Mouse (Mus musculus): ENCODE data around the gene Scrn3.

Scrn3 gene

GRCm38 (mm10) chr2:73312152-73313116, at the start of gene Scrn3, which contains the start of gene Cir1:
Gene Scrn3, plus strand, starts transcription at chr2:73312601.
Gene Cir1, minus strand, starts transcription at chr2:73312701.
- DNase-seq (ENCODE audit: low spot score in 2 of 2) = peak; percentile 87 to 94

DNA sequence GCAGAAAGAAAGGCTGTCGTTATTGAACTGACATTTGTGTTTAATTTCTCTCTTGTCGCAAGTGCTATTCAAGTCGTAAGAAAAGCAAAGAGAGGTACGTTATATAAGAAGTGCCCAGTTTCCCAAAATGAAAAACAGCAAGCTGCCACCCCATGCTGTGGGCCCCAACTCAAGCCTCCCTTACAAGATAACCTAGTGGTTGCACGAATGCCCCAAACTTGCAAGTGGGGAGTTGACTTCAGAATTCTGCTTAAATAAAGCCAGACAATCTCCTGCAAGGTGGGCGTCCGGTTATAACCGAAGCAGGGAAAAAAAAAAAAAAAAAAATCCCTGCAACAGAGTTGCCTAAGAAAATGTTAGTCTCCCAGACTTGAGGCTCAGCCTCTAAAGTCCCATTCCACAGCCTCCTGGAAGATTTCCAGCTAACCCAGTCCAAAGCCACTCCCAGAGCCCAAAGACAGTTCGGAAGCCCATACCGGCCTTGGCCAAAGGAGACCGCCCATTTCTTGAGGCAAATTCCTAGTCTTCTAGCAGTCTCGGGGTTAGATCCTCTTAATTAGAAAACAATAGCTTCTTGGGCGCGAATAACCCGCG, 49.1 kb upstream of the Scrn3 start:
- DNase-seq (ENCODE audit: low spot score in 2 of 2) = no peak

GRCm38 (mm10) chr2:73263794-73264610, 48.4 kb upstream of the Scrn3 start:
- no peak for DNase-seq (ENCODE audit: low spot score in 2 of 2)

GRCm38 (mm10) chr2:73264611-73265195, 47.7 kb upstream of the Scrn3 start:
- no peak for DNase-seq (ENCODE audit: low spot score in 2 of 2)

DNA sequence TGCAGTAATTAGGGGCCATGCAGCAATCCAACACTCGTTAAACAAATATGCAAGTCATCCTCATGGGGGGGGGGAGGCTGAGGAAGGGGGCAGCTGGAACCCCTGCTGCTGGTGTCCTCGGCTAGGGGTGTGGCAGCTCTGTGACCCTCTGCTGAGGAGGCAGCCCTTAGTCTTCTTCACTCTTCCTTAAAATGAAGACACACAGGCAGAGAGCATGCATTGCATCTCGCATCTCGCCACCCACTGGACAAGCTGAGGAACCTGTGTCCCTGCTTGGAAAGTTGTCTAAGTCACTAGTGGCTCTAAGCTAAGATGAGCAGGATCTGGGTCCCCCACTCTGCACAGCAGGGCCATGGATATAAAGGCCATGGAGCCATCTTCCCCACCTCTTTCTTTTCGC, 46.4 kb upstream of the Scrn3 start:
- no peak for DNase-seq (ENCODE audit: low spot score in 2 of 2)

DNA sequence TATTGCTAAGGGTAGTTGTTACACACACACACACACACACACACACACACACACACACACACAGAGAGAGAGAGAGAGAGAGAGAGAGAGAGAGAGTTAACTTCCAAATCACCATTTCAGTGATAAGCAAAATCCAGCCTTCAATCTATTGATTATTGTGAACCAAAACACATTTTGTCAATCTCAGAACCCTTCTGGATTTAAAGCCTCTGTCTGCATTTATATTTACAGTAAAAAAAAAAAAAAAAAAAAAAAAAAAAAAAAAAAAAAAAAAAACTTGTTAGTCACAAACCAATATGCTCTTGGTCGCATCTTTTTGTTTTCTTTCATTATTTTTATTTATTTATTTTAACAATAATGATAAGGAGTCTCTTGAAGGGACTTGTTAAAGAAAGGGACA, 45.8 kb upstream of the Scrn3 start:
- DNase-seq (ENCODE audit: low spot score in 2 of 2) = no peak

GRCm38 (mm10) chr2:73267231-73267630, 45.2 kb upstream of the Scrn3 start:
- DNase-seq (ENCODE audit: low spot score in 2 of 2) = no peak

- DNase-seq (ENCODE audit: low spot score in 2 of 2) = no peak
These were observed 44.6 kb upstream of the Scrn3 start for GRCm38 (mm10) chr2:73267818-73268217.

GRCm38 (mm10) chr2:73268281-73268680, 44.1 kb upstream of the Scrn3 start:
- DNase-seq (ENCODE audit: low spot score in 2 of 2) = no peak

GRCm38 (mm10) chr2:73268836-73269395, 43.5 kb upstream of the Scrn3 start:
- DNase-seq (ENCODE audit: low spot score in 2 of 2) = no peak

GRCm38 (mm10) chr2:73269666-73270065, 42.7 kb upstream of the Scrn3 start:
- DNase-seq (ENCODE audit: low spot score in 2 of 2) = no peak

DNA sequence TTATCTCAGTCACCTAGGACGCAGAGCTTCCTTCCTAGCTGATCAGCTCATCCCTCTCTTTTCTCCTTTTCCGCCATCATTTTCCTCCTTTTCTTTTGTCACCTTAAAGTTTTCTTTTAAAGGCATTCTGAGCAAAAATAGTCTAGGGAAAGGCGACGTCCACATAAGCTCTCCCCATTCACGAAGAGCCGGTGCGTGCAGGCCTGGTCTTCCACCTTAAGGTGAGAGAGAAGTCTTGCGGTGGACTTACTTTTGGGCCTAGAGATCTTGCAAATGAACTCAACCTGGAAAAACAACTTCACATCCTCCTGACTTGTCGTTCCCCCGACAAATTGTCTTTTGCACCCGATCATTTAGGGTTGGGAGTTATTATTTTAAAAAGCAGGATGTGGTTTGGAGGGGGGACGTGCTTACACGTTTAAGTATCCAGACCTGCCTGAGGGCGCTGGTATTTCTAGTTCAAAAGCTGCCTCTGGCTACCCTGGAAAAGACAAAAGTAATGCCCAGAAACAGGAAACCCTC, 42.3 kb upstream of the Scrn3 start:
- no peak for DNase-seq (ENCODE audit: low spot score in 2 of 2)

DNA sequence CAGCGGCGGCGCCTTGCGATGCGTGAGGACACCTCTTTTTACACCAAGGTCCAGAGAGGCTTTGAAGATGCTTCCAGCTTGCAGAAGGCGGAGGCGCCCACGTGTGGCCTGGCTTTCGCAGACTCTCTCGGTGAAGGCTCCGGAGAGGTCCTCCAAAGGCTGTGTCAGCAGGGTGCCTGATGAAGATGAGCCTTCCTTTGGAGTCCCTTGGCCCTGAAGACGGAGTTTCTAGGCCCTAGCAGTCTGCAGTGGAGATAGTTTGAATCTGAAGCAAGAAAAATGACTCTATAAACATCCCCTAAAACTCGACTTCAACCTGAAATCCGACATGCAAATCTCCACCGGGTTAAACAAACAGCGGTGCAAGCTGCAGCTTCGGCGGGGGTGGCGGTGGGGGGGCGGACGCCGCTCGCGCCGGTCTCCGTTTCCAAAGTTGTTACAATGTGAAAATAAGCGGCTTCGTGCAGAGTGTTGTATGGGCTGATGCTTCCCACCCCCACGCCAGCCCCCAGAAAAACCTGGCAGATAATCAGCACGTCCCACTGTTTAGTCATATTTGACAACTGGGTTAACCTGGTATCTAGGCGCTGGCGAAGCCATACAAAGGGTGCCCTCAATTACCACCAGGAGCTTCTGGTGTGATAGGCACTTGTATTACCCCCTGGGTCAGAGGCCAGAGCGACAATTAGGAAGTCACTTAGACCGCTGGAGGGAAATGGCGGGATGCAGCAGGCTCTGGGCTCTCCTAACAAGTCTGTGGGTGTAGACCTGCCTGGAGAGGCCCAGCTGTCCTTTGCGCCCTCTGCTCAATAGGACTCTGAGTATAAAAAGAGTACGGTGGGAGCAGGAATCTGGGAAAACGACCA, 41.6 kb upstream of the Scrn3 start:
- no peak for DNase-seq (ENCODE audit: low spot score in 2 of 2)

GRCm38 (mm10) chr2:73271459-73272161, 40.8 kb upstream of the Scrn3 start, which contains the start of gene Sp9:
Gene Sp9, plus strand, starts transcription at chr2:73271925.
- DNase-seq (ENCODE audit: low spot score in 2 of 2) = no peak

DNA sequence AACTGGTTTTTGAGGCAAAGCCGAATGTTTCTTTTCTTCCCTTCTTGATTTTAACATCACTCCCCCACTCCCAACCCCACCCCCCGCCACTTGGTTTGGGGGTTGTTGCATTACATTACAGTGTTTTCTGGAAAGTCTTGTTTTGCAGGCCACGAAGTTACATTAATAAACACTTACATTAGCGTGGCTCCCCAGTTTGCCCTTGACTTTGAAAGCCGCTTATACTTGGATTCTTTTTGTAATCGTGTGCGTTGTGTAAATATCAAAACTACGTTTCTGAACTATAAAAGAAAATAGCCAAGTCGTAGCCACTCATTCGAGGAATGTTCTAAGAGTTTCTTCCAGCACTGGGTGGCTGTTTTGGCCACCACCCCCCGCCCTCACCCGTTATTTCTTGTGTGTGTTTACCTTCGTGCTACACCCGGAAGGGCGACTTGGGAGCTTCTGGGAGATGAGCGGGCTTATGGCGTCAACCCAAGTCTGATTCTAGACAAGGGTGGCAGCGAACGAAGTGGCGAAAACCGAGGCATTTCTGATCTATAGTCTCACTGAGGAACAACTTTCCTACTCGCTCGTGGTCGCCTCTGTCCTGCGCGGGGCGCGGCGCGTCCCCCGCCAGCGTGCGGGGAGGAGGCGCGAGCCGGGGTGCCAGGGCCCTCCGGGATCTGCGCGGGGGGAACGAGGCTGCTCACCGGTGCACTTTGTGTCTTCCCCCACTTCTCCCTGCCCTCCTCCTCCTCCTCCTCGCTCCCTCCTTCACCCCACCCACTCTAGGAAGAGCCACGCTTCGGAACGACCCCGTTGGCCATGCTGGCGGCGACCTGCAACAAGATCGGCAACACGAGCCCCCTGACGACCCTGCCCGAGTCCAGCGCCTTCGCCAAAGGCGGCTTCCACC, 39.8 kb upstream of the Scrn3 start:
- no peak for DNase-seq (ENCODE audit: low spot score in 2 of 2)

- no peak for DNase-seq (ENCODE audit: low spot score in 2 of 2)
These were observed 38.9 kb upstream of the Scrn3 start for GRCm38 (mm10) chr2:73273249-73274118.

DNA sequence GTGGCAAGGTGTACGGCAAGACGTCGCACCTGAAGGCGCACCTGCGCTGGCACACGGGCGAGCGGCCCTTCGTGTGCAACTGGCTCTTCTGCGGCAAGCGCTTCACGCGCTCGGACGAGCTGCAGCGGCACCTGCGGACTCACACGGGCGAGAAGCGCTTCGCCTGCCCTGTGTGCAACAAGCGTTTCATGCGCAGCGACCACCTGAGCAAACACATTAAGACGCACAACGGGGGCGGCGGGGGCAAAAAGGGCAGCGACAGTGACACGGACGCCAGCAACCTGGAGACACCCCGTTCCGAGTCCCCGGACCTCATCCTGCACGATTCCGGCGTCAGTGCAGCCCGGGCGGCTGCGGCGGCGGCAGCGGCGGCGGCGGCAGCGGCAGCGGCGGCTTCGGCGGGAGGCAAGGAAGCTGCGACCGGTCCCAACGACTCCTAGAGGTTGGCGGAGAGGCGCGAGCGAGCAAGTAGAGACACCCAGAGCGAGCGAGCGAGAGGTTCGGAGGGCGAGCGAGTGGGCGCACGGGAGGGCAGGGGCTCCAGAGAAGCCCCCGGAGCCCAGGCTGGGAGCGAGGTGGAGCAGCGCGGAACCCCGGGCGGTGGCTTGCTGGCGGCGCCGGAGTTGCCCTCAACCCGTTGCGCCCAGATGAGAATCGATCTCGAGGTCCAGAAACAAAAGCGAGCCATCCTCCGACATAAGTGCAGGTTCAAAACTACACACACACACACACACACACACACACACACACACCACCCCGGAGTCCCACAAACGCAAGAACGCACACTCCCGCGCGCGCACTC, 38.1 kb upstream of the Scrn3 start:
- DNase-seq (ENCODE audit: low spot score in 2 of 2) = no peak

Measured in left cerebral cortex, adult 9 months (tissue).